Mouse (Mus musculus): ENCODE data around the gene Mrpl55.

GRCm38 (mm10) chr11:59187706-59188105 is 14.6 kb upstream of the Mrpl55 start:
- TF ChIP-seq CTCF (IDR thresholded peaks at IDR 0.05; ENCODE audit: insufficient read depth, low read depth, low read length): no peak
- TF ChIP-seq POLR2A (IDR thresholded peaks at IDR 0.05; ENCODE audit: insufficient read depth, low read depth, low read length): no peak
